Mouse (Mus musculus): Measurements from ENCODE around the gene Gata2. TPM values are rescaled to one million over a fixed set of nuclear protein-coding genes. Genes with fewer than 3 reads are reported as not detected.
"Not testable (repeated sequence)": the region's sequence is repeated elsewhere in the genome, so short reads cannot be mapped to it uniquely, and the experiment has no call there.

Gene Gata2
- total RNA-seq (2022), result 10 to 100 TPM; 29.3 to 72.4 (median 56.5) TPM

- DNase-seq, result no peak
These were observed at the start of gene Gata2 for GRCm38 (mm10) chr6:88193433-88194052. TSS of gene Gata2 (plus strand) at chr6:88193891.

GRCm38 (mm10) chr6:88145793-88146192 lies 47.9 kb upstream of the Gata2 start:
- no peak for DNase-seq

GRCm38 (mm10) chr6:88146576-88146975 lies 47.1 kb upstream of the Gata2 start:
- no peak for DNase-seq

- peak; percentile 48 for DNase-seq
These were observed 46.2 kb upstream of the Gata2 start for GRCm38 (mm10) chr6:88147411-88148003.

- DNase-seq, result no peak
These were observed 42.4 kb upstream of the Gata2 start for GRCm38 (mm10) chr6:88151335-88151734.

- DNase-seq, result peak; percentile 17
These were observed 41.5 kb upstream of the Gata2 start for GRCm38 (mm10) chr6:88152127-88152705.

GRCm38 (mm10) chr6:88152979-88153378 lies 40.7 kb upstream of the Gata2 start:
- no peak for DNase-seq

- DNase-seq, result not testable (repeated sequence)
These were observed 38.1 kb upstream of the Gata2 start for GRCm38 (mm10) chr6:88155614-88156013.

- DNase-seq, result no peak
These were observed 34.9 kb upstream of the Gata2 start for GRCm38 (mm10) chr6:88158790-88159189.

GRCm38 (mm10) chr6:88166054-88166453 lies 27.6 kb upstream of the Gata2 start:
- no peak for DNase-seq

GRCm38 (mm10) chr6:88174191-88174590 lies 19.5 kb upstream of the Gata2 start:
- DNase-seq, result no peak

- DNase-seq, result no peak
These were observed 19.0 kb upstream of the Gata2 start for GRCm38 (mm10) chr6:88174676-88175075.

- DNase-seq, result no peak
These were observed 9.0 kb upstream of the Gata2 start for GRCm38 (mm10) chr6:88184671-88185070.

- DNase-seq, result no peak
These were observed 5.5 kb upstream of the Gata2 start for GRCm38 (mm10) chr6:88188148-88188547.

- DNase-seq, result peak; percentile 80
These were observed 4.2 kb upstream of the Gata2 start for GRCm38 (mm10) chr6:88189312-88190042.

GRCm38 (mm10) chr6:88190043-88190309 lies 3.7 kb upstream of the Gata2 start:
- no peak for DNase-seq

- DNase-seq, result no peak
These were observed 3.2 kb upstream of the Gata2 start for GRCm38 (mm10) chr6:88190310-88191023.

- no peak for DNase-seq
These were observed 2.7 kb upstream of the Gata2 start for GRCm38 (mm10) chr6:88191024-88191365.

- DNase-seq, result no peak
These were observed 2.1 kb upstream of the Gata2 start for GRCm38 (mm10) chr6:88191411-88192070.

GRCm38 (mm10) chr6:88192756-88193155 lies 935 bp upstream of the Gata2 start:
- DNase-seq, result no peak

GRCm38 (mm10) chr6:88194053-88194977 lies 624 bp downstream of the Gata2 start:
- DNase-seq, result no peak

- no peak for DNase-seq
These were observed 1.3 kb downstream of the Gata2 start for GRCm38 (mm10) chr6:88194978-88195325.

Measured in adrenal gland, adult 8-10 months (tissue).